Mouse (Mus musculus) E14TG2a.4 (cell line): ENCODE measurements around the gene Hhipl1.

Experiments used
- H3K27me3 ChIP-seq: 2 replicates; pipeline ENCODE4 v1.6.1; 2014; ENCODE audit warnings: low read length, control low read depth; ENCODE audit not compliant: insufficient read depth
- H3K36me3 ChIP-seq: 2 replicates; pipeline ENCODE4 v1.6.1; 2014; ENCODE audit warnings: low read length, control low read depth; ENCODE audit not compliant: insufficient read depth
- H3K4me1 ChIP-seq: replicated peaks from 2 replicates; pipeline ENCODE4 v1.6.1; 2014; ENCODE audit warnings: low read depth, low read length, control low read depth
- H3K4me3 ChIP-seq: replicated peaks from 2 replicates; pipeline ENCODE4 v1.5.1; 2014; ENCODE audit warnings: mild to moderate bottlenecking, low read length
- H3K9me3 ChIP-seq: 2 replicates; pipeline ENCODE4 v1.6.1; 2014; ENCODE audit warnings: low read length, control low read depth
- CTCF ChIP-seq: conservative IDR thresholded peaks from 2 replicates; pipeline ENCODE4 v1.5.1; 2014; ENCODE audit warnings: low read length
- NANOG ChIP-seq: IDR thresholded peaks from 2 replicates; pipeline ENCODE4 v1.6.1; 2014; ENCODE audit warnings: borderline replicate concordance, low read length, mixed read lengths
- POU5F1 ChIP-seq: IDR thresholded peaks from 2 replicates; pipeline ENCODE4 v1.6.1; 2014; ENCODE audit warnings: low read length, borderline replicate concordance

Gene Hhipl1

GRCm38 (mm10) chr12:108269699-108270098, 36.4 kb upstream of the Hhipl1 start:
- TF ChIP-seq CTCF (no peak), NANOG (no peak), POU5F1 (no peak; the same call in 1 of the 2 replicates)
- Histone ChIP-seq H3K36me3 (peaks cover 53% of the 10 kb centered on the region), H3K27me3 (peaks cover 30% of the 10 kb centered on the region), H3K4me3 (no peak overlapping the region), H3K4me1 (peaks cover 79% of the 10 kb centered on the region), H3K9me3 (no peaks in the 10 kb centered on the region)

GRCm38 (mm10) chr12:108270240-108270919, 35.7 kb upstream of the Hhipl1 start:
- no peak for TF ChIP-seq POU5F1
- no peak for TF ChIP-seq NANOG
- no peak for TF ChIP-seq CTCF
- Histone ChIP-seq H3K27me3 (peaks cover 30% of the 10 kb centered on the region), H3K36me3 (peaks cover 53% of the 10 kb centered on the region), H3K9me3 (no peaks in the 10 kb centered on the region), H3K4me1 (peaks cover 78% of the 10 kb centered on the region), H3K4me3 (no peak overlapping the region)

GRCm38 (mm10) chr12:108271351-108272142, 34.5 kb upstream of the Hhipl1 start:
- peaks cover 37% of the 10 kb centered on the region for H3K27me3 ChIP-seq
- peaks cover 74% of the 10 kb centered on the region for H3K4me1 ChIP-seq
- H3K36me3 ChIP-seq, result peaks cover 53% of the 10 kb centered on the region
- no peaks in the 10 kb centered on the region for H3K9me3 ChIP-seq
- no peak overlapping the region for H3K4me3 ChIP-seq
- TF ChIP-seq POU5F1 (no peak), CTCF (no peak), NANOG (no peak)

GRCm38 (mm10) chr12:108272143-108272635, 33.9 kb upstream of the Hhipl1 start:
- Histone ChIP-seq H3K27me3 (peaks cover 44% of the 10 kb centered on the region), H3K36me3 (peaks cover 51% of the 10 kb centered on the region), H3K9me3 (no peaks in the 10 kb centered on the region), H3K4me1 (peaks cover 74% of the 10 kb centered on the region), H3K4me3 (no peak overlapping the region)
- TF ChIP-seq CTCF (no peak), NANOG (no peak), POU5F1 (no peak)

- Histone ChIP-seq H3K4me1 (peaks cover 74% of the 10 kb centered on the region), H3K9me3 (no peaks in the 10 kb centered on the region)
These were observed 32.4 kb upstream of the Hhipl1 start for GRCm38 (mm10) chr12:108273466-108274312.

GRCm38 (mm10) chr12:108274313-108274595, 31.8 kb upstream of the Hhipl1 start:
- Histone ChIP-seq H3K27me3 (peaks cover 64% of the 10 kb centered on the region), H3K36me3 (peaks cover 43% of the 10 kb centered on the region), H3K4me3 (peak overlapping the region; percentile 84), H3K4me1 (peaks cover 74% of the 10 kb centered on the region), H3K9me3 (no peaks in the 10 kb centered on the region)
- TF ChIP-seq POU5F1 (no peak), CTCF (no peak), NANOG (no peak)

More at GRCm38 (mm10) chr12:108273466-108274312, 32.4 kb upstream of the Hhipl1 start:
- Histone ChIP-seq H3K36me3 (peaks cover 45% of the 10 kb centered on the region), H3K27me3 (peaks cover 58% of the 10 kb centered on the region), H3K4me3 (peak overlapping the region; percentile 84)
- TF ChIP-seq POU5F1 (no peak), CTCF (no peak), NANOG (no peak)

GRCm38 (mm10) chr12:108274661-108275507, 31.2 kb upstream of the Hhipl1 start, which contains the start of gene Ccdc85c:
Gene Ccdc85c, minus strand, starts transcription at chr12:108275425.
- Histone ChIP-seq H3K36me3 (peaks cover 37% of the 10 kb centered on the region), H3K4me1 (peaks cover 73% of the 10 kb centered on the region), H3K27me3 (peaks cover 65% of the 10 kb centered on the region), H3K9me3 (no peaks in the 10 kb centered on the region), H3K4me3 (peak within 1 kb of the TSS; percentile 85)
- TF ChIP-seq POU5F1, result no peak
- TF ChIP-seq NANOG, result no peak
- TF ChIP-seq CTCF, result no peak

GRCm38 (mm10) chr12:108275508-108275890, 30.6 kb upstream of the Hhipl1 start:
- peaks cover 65% of the 10 kb centered on the region for H3K27me3 ChIP-seq
- H3K36me3 ChIP-seq, result peaks cover 34% of the 10 kb centered on the region
- H3K4me1 ChIP-seq, result peaks cover 74% of the 10 kb centered on the region
- H3K9me3 ChIP-seq, result no peaks in the 10 kb centered on the region
- TF ChIP-seq POU5F1 (no peak), CTCF (no peak), NANOG (no peak)
- peak overlapping the region; percentile 85 for H3K4me3 ChIP-seq
